Mouse (Mus musculus): Measurements from ENCODE around the gene Eef1e1.

DNA sequence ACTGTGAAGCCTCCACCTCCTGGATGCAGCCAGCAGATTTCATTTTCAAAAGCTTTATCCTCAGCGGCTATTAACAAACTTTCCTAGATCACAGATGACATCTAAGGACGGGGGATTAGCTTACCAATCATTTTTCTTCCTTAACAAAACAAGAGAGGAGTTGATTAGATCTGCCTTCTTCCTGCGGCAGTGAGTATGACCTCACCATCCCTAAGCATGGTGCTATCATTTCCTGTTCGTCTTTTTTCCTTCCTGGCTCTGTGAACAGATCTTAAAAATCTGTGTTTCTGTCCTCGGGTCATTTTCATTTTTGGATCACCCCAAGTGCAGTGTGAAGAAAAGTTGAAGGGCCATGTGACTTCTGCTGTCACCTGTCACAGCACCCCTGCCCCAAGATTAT is 44.6 kb downstream of the Eef1e1 start:
- TF ChIP-seq POLR2A (IDR thresholded peaks at IDR 0.05; ENCODE audit: insufficient read length, low read depth) (no peak), TCF12 (IDR thresholded peaks at IDR 0.05; ENCODE audit: insufficient read depth, poor library complexity, severe bottlenecking) (no peak), CEBPB (IDR thresholded peaks at IDR 0.05; ENCODE audit: insufficient read depth, poor library complexity, severe bottlenecking) (no peak)
